Mouse (Mus musculus) retina, embryonic 14.5 days (tissue): ENCODE results near the gene Hpse.

Experiments
- DNase-seq: peaks from one replicate; pipeline ENCODE4 v3.0.0-alpha.2; 2015; ENCODE audit warnings: low spot score

Hpse gene

GRCm38 (mm10) chr5:100685631-100686030 is 33.9 kb downstream of the Hpse start:
- no peak for DNase-seq

- no peak for DNase-seq
These were observed 39.0 kb downstream of the Hpse start for GRCm38 (mm10) chr5:100680542-100680933.

- no peak for DNase-seq
These were observed 39.5 kb downstream of the Hpse start for GRCm38 (mm10) chr5:100679911-100680541.

- peak; percentile 91 for DNase-seq
These were observed 44.7 kb downstream of the Hpse start, which contains the start of gene Coq2 for GRCm38 (mm10) chr5:100674711-100675376. Coq2 (minus strand) TSS chr5:100675140.

- peak; percentile 91 for DNase-seq
These were observed 45.6 kb downstream of the Hpse start for GRCm38 (mm10) chr5:100673745-100674486.

- no peak for DNase-seq
These were observed 47.1 kb downstream of the Hpse start for GRCm38 (mm10) chr5:100672403-100672802.

- DNase-seq: no peak
These were observed 47.6 kb downstream of the Hpse start for GRCm38 (mm10) chr5:100671897-100672296.

GRCm38 (mm10) chr5:100671398-100671797 is 48.1 kb downstream of the Hpse start:
- peak; percentile 74 for DNase-seq

- DNase-seq: no peak
These were observed 52.6 kb downstream of the Hpse start for GRCm38 (mm10) chr5:100666965-100667364.

- peak; percentile 18 for DNase-seq
These were observed 55.7 kb downstream of the Hpse start for GRCm38 (mm10) chr5:100663854-100664253.

GRCm38 (mm10) chr5:100663011-100663410 is 56.5 kb downstream of the Hpse start:
- no peak for DNase-seq

GRCm38 (mm10) chr5:100658460-100658859 is 61.1 kb downstream of the Hpse start:
- DNase-seq: no peak

GRCm38 (mm10) chr5:100656352-100656751 is 63.2 kb downstream of the Hpse start:
- DNase-seq: no peak

GRCm38 (mm10) chr5:100652327-100652726 is 67.2 kb downstream of the Hpse start:
- DNase-seq: no peak

- no peak for DNase-seq
These were observed 68.0 kb downstream of the Hpse start for GRCm38 (mm10) chr5:100651486-100651885.

GRCm38 (mm10) chr5:100650969-100651368 is 68.5 kb downstream of the Hpse start:
- no peak for DNase-seq

GRCm38 (mm10) chr5:100648546-100648945 is 71.0 kb downstream of the Hpse start:
- DNase-seq: no peak

- no peak for DNase-seq
These were observed 71.5 kb downstream of the Hpse start for GRCm38 (mm10) chr5:100648046-100648445.

GRCm38 (mm10) chr5:100646558-100646957 is 73.0 kb downstream of the Hpse start:
- no peak for DNase-seq

- DNase-seq: no peak
These were observed 75.5 kb downstream of the Hpse start for GRCm38 (mm10) chr5:100643991-100644535.

- no peak for DNase-seq
These were observed 76.1 kb downstream of the Hpse start for GRCm38 (mm10) chr5:100643253-100643990.

GRCm38 (mm10) chr5:100642316-100642715 is 77.2 kb downstream of the Hpse start:
- DNase-seq: no peak
